ENCODE assay signal across 8 mouse cellular contexts in genomic region chr4:132301965-132302938, GRCm38 (mm10). TPM values are rescaled to one million over a fixed set of nuclear protein-coding genes. Genes with fewer than 3 reads are reported as not detected.
A peak's percentile ranks its signal among the peaks of the same experiment; 100 is the strongest.
DNase-seq lines count a peak whose midpoint lies in the region; ATAC-seq lines count a peak whose summit lies in the region.

No protein-coding gene starts in this region.

- H3K27me3 ChIP-seq in kidney, embryonic 15.5 days = no peaks in the 10 kb centered on the region
- no peaks in the 10 kb centered on the region for H3K27me3 ChIP-seq in hindbrain, embryonic 14.5 days (ENCODE audit: control insufficient read depth, insufficient read depth, low read length)
- no peaks in the 10 kb centered on the region for H3K27me3 ChIP-seq in midbrain, embryonic 16.5 days (ENCODE audit: control insufficient read depth, insufficient read depth, low read depth, low read length)

- H3K9me3 ChIP-seq in kidney, embryonic 15.5 days (replicated peaks) = no peaks in the 10 kb centered on the region
- H3K9me3 ChIP-seq in hindbrain, embryonic 14.5 days (ENCODE audit: control insufficient read depth, low read length) = no peaks in the 10 kb centered on the region
- no peaks in the 10 kb centered on the region for H3K9me3 ChIP-seq in midbrain, embryonic 16.5 days (replicated peaks; ENCODE audit: control insufficient read depth, low read length, poor library complexity, severe bottlenecking)

- peak overlapping the region; percentile 72; the same call in 1 of the 2 replicates for H3K27ac ChIP-seq in kidney, embryonic 15.5 days
- no peak overlapping the region for H3K27ac ChIP-seq in hindbrain, embryonic 14.5 days
- H3K27ac ChIP-seq in midbrain, embryonic 16.5 days (ENCODE audit: low read length) = no peak overlapping the region

- peak overlapping the region; percentile 59 for H3K9ac ChIP-seq in kidney, embryonic 15.5 days
- H3K9ac ChIP-seq in hindbrain, embryonic 14.5 days = peak overlapping the region; percentile 64
- H3K9ac ChIP-seq in midbrain, embryonic 16.5 days (ENCODE audit: low read depth, low read length) = peak overlapping the region; percentile 57

- DNase-seq in kidney, postnatal 14 days = no peak
- DNase-seq in ZHBTc4 (ENCODE audit: low read depth, low spot score) = peak; percentile 53
- no peak for DNase-seq in hindbrain, embryonic 14.5 days (ENCODE audit: low spot score)
- DNase-seq in embryo, embryonic 11 days = no peak

- peak overlapping the region; percentile 57 for H3K4me3 ChIP-seq in kidney, embryonic 15.5 days (replicated peaks)
- peak overlapping the region; percentile 40 for H3K4me3 ChIP-seq in hindbrain, embryonic 14.5 days (replicated peaks; ENCODE audit: low read length)
- peak overlapping the region; percentile 42 for H3K4me3 ChIP-seq in midbrain, embryonic 16.5 days (ENCODE audit: low read depth, low read length)

- peaks cover 12% of the 10 kb centered on the region for H3K4me1 ChIP-seq in kidney, embryonic 15.5 days
- peaks cover 7% of the 10 kb centered on the region; the same call in 1 of the 2 replicates for H3K4me1 ChIP-seq in hindbrain, embryonic 14.5 days (replicated peaks; ENCODE audit: control insufficient read depth, insufficient read depth, low read length)
- H3K4me1 ChIP-seq in midbrain, embryonic 16.5 days (ENCODE audit: control insufficient read depth, insufficient read depth, low read length) = 0 out of 2 replicates have a peak, but pooled peaks cover 2% of the 10 kb centered on the region

- 52% methylated on average over 16 of the region's 16 CpGs for WGBS in kidney, embryonic 15.5 days
- 69% methylated on average over 16 of the region's 16 CpGs for WGBS in hindbrain, embryonic 14.5 days
- 68% methylated on average over 16 of the region's 16 CpGs for WGBS in midbrain, embryonic 16.5 days

- H3K4me2 ChIP-seq in kidney, embryonic 15.5 days = peak overlapping the region; percentile 82
- peak overlapping the region; percentile 63 for H3K4me2 ChIP-seq in hindbrain, embryonic 14.5 days (replicated peaks)
- peak overlapping the region; percentile 67 for H3K4me2 ChIP-seq in midbrain, embryonic 16.5 days (ENCODE audit: low read length)

- ATAC-seq in kidney, embryonic 15.5 days (replicated peaks; ENCODE audit: low FRiP score) = no peak
- no peak for ATAC-seq in hindbrain, embryonic 14.5 days (ENCODE audit: low FRiP score)
- ATAC-seq in midbrain, embryonic 16.5 days = 0 out of 2 replicates have a peak, but pooled peaks have one; percentile 16
- ATAC-seq in cerebellum, adult (ENCODE audit: insufficient number of reproducible peaks, low FRiP score, low TSS enrichment) = no peak
- ATAC-seq in megakaryocyte progenitor cell, adult 5-6 weeks (replicated peaks; ENCODE audit: poor library complexity) = no peak

- no peaks in the 10 kb centered on the region for H3K36me3 ChIP-seq in kidney, embryonic 15.5 days
- no peaks in the 10 kb centered on the region for H3K36me3 ChIP-seq in hindbrain, embryonic 14.5 days (replicated peaks; ENCODE audit: control insufficient read depth, insufficient read depth)
- no peaks in the 10 kb centered on the region for H3K36me3 ChIP-seq in midbrain, embryonic 16.5 days (ENCODE audit: control insufficient read depth, insufficient read depth, low read length)

RNA-seq across cellular contexts. Expression of gene Rab42, which starts 0.9 kb away (rescaled TPM):
- 3.3 and 3.5 TPM in 2 replicates for polyA plus RNA-seq in kidney, embryonic 15.5 days (2015; fragmentation: Nextera tagmentation; extraction: Ambion mirVana)
- 0.95 and 1.5 TPM in 2 replicates for polyA plus RNA-seq in hindbrain, embryonic 14.5 days (2014; fragmentation: Nextera tagmentation; extraction: Ambion mirVana)
- polyA plus RNA-seq in midbrain, embryonic 16.5 days (2015; fragmentation: Nextera tagmentation; extraction: Ambion mirVana) = 2.1 and 2.9 TPM in 2 replicates
- not detected in 2 replicates for total RNA-seq in megakaryocyte progenitor cell, adult 5-6 weeks (2015)
- 1.0 and 1.3 TPM in 2 replicates for total RNA-seq in megakaryocyte progenitor cell, adult 5-6 weeks (2017)

RNA-seq across cellular contexts. Expression of gene Trnau1ap, which starts 27.1 kb away (rescaled TPM):
- polyA plus RNA-seq in kidney, embryonic 15.5 days (2015; fragmentation: Nextera tagmentation; extraction: Ambion mirVana) = 73.6 and 80.5 TPM in 2 replicates
- 66.8 and 73.1 TPM in 2 replicates for polyA plus RNA-seq in hindbrain, embryonic 14.5 days (2014; fragmentation: Nextera tagmentation; extraction: Ambion mirVana)
- 76.3 and 76.6 TPM in 2 replicates for polyA plus RNA-seq in midbrain, embryonic 16.5 days (2015; fragmentation: Nextera tagmentation; extraction: Ambion mirVana)
- total RNA-seq in megakaryocyte progenitor cell, adult 5-6 weeks (2015) = 32.2 and 45.6 TPM in 2 replicates
- 34.4 and 43.4 TPM in 2 replicates for total RNA-seq in megakaryocyte progenitor cell, adult 5-6 weeks (2017)

RNA-seq across cellular contexts. Expression of gene Taf12, which starts 28.1 kb away (rescaled TPM):
- polyA plus RNA-seq in kidney, embryonic 15.5 days (2015; fragmentation: Nextera tagmentation; extraction: Ambion mirVana) = 47.7 and 48.3 TPM in 2 replicates
- 38.0 and 40.8 TPM in 2 replicates for polyA plus RNA-seq in hindbrain, embryonic 14.5 days (2014; fragmentation: Nextera tagmentation; extraction: Ambion mirVana)
- 42.8 and 45.2 TPM in 2 replicates for polyA plus RNA-seq in midbrain, embryonic 16.5 days (2015; fragmentation: Nextera tagmentation; extraction: Ambion mirVana)
- total RNA-seq in megakaryocyte progenitor cell, adult 5-6 weeks (2015) = 40.5 and 42.1 TPM in 2 replicates
- 34.1 and 72.2 TPM in 2 replicates for total RNA-seq in megakaryocyte progenitor cell, adult 5-6 weeks (2017)

RNA-seq across cellular contexts. Expression of gene Gmeb1, which starts 40.9 kb away (rescaled TPM):
- polyA plus RNA-seq in kidney, embryonic 15.5 days (2015; fragmentation: Nextera tagmentation; extraction: Ambion mirVana) = 40.0 and 40.1 TPM in 2 replicates
- 34.7 and 36.7 TPM in 2 replicates for polyA plus RNA-seq in hindbrain, embryonic 14.5 days (2014; fragmentation: Nextera tagmentation; extraction: Ambion mirVana)
- 40.0 and 41.1 TPM in 2 replicates for polyA plus RNA-seq in midbrain, embryonic 16.5 days (2015; fragmentation: Nextera tagmentation; extraction: Ambion mirVana)
- total RNA-seq in megakaryocyte progenitor cell, adult 5-6 weeks (2015) = 13.9 and 14.3 TPM in 2 replicates
- 18.7 and 29.3 TPM in 2 replicates for total RNA-seq in megakaryocyte progenitor cell, adult 5-6 weeks (2017)

RNA-seq across cellular contexts. Expression of gene Rcc1, which starts 51.2 kb away (rescaled TPM):
- polyA plus RNA-seq in kidney, embryonic 15.5 days (2015; fragmentation: Nextera tagmentation; extraction: Ambion mirVana) = 88.9 and 92.7 TPM in 2 replicates
- 20.0 and 22.4 TPM in 2 replicates for polyA plus RNA-seq in hindbrain, embryonic 14.5 days (2014; fragmentation: Nextera tagmentation; extraction: Ambion mirVana)
- 29.8 and 30.8 TPM in 2 replicates for polyA plus RNA-seq in midbrain, embryonic 16.5 days (2015; fragmentation: Nextera tagmentation; extraction: Ambion mirVana)
- 24.2 and 26.8 TPM in 2 replicates for total RNA-seq in megakaryocyte progenitor cell, adult 5-6 weeks (2015)
- total RNA-seq in megakaryocyte progenitor cell, adult 5-6 weeks (2017) = 44.1 and 46.9 TPM in 2 replicates
